27 mouse cellular contexts compared by ENCODE assay signal in the genomic region with DNA sequence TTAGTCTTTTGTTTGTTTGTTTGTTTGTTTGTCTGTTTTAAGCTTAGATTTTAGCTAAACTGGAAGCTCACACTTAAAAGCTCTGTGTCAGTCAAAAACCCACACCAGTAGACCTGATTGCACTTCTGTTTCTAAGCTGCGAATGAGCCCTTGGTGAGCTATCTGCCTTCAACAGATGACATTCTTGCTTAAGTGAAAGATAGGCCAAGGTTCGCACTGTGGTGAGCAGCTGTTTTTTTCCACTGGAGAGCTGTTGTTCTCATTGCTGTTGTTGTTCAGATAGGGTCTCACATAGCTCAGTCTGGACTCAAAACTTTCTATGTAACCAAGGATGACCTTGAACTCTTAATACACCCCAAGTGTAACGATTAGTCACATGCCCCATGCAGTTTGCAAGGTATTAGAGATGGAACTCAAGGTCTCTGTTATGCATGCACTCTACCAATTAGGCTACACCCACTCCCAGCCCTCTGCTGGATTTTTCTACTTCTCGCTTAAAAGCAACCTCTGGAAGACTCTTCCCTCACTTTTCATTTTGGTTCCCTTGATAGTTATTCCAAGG. TPM values are rescaled to one million over a fixed set of nuclear protein-coding genes. Genes with fewer than 3 reads are reported as not detected.
DNase-seq lines count a peak whose midpoint lies in the region; ATAC-seq lines count a peak whose summit lies in the region.
"Had no signal": no experiment of that assay in that cellular context is flagged by ENCODE, and none has a peak within 500 bp of the region (broad histone marks: within the 10 kb centered on the region; RNA-seq: fewer than 3 reads in every experiment).

No protein-coding gene starts in this region.

- peak; percentile 56 for ATAC-seq in liver, embryonic 11.5 days (replicated peaks; ENCODE audit: low FRiP score)
- ATAC-seq: CD4-positive, CD25-positive, alpha-beta regulatory T cell, adult 4 months; intestine, embryonic 15.5 days had no signal

- peak overlapping the region; percentile 30; the same call in 1 of the 2 replicates for H3K27ac ChIP-seq in liver, embryonic 11.5 days (ENCODE audit: low read depth, low read length)
- H3K27ac ChIP-seq: embryonic facial prominence, embryonic 10.5 days; gastrocnemius, adult 2 months; hindbrain, embryonic 15.5 days; intestine, embryonic 15.5 days; midbrain, embryonic 10.5 days had no signal

- no peaks in the 10 kb centered on the region for H3K27me3 ChIP-seq in liver, embryonic 11.5 days (replicated peaks; ENCODE audit: control insufficient read depth, insufficient read depth, low read length)
- H3K27me3 ChIP-seq: hindbrain, embryonic 15.5 days; intestine, embryonic 15.5 days had no signal

- no peak overlapping the region; the same call in 1 of the 2 replicates for H3K4me2 ChIP-seq in liver, embryonic 11.5 days
- H3K4me2 ChIP-seq: hindbrain, embryonic 15.5 days; intestine, embryonic 15.5 days had no signal

- H3K36me3 ChIP-seq in liver, embryonic 11.5 days (ENCODE audit: control insufficient read depth, insufficient read depth, low read length), result peaks cover 1% of the 10 kb centered on the region; the same call in 1 of the 2 replicates
- H3K36me3 ChIP-seq: hindbrain, embryonic 15.5 days; intestine, embryonic 15.5 days had no signal

- 48% methylated on average over 4 of the region's 4 CpGs for WGBS in liver, embryonic 11.5 days

- H3K4me1 ChIP-seq in liver, embryonic 11.5 days (replicated peaks; ENCODE audit: control insufficient read depth, insufficient read depth, low read length), result peaks cover 31% of the 10 kb centered on the region
- H3K4me1 ChIP-seq: hindbrain, embryonic 15.5 days; intestine, embryonic 15.5 days had no signal

- H3K4me3 ChIP-seq in liver, embryonic 11.5 days (ENCODE audit: low read depth, low read length), result no peak overlapping the region
- H3K4me3 ChIP-seq: embryonic facial prominence, embryonic 10.5 days; gastrocnemius, adult 2 months; hindbrain, embryonic 15.5 days; intestine, embryonic 15.5 days; midbrain, embryonic 10.5 days had no signal

- no peaks in the 10 kb centered on the region for H3K9me3 ChIP-seq in liver, embryonic 11.5 days (ENCODE audit: control insufficient read depth, low read length)
- H3K9me3 ChIP-seq: embryonic facial prominence, embryonic 10.5 days; G1E; hindbrain, embryonic 15.5 days; intestine, embryonic 15.5 days; midbrain, embryonic 10.5 days had no signal

- H3K9ac ChIP-seq in liver, embryonic 11.5 days (ENCODE audit: low read depth, low read length), result no peak overlapping the region
- H3K9ac ChIP-seq: hindbrain, embryonic 15.5 days; intestine, embryonic 15.5 days had no signal

- peak; percentile 40 for DNase-seq in adrenal gland, adult 2 months
- DNase-seq in adrenal gland, postnatal 25 days, result no peak
- DNase-seq in ovary, adult 18-20 months (ENCODE audit: low spot score), result peak; percentile 16
- DNase-seq in ovary, postnatal 36 days (ENCODE audit: low spot score), result no peak
- no peak for DNase-seq in liver, embryonic 11.5 days (ENCODE audit: low spot score)
- DNase-seq in right cerebral cortex, adult 2 months (ENCODE audit: low spot score in 2 of 2), result no peak
- no peak for DNase-seq in spleen, adult 12 weeks (ENCODE audit: low spot score)
- no peak for DNase-seq in urinary bladder, adult 18-20 months (ENCODE audit: low spot score in 2 of 2)
- DNase-seq: adrenal gland, postnatal 14 days; cerebellum, adult 2 months; cerebellum, postnatal 36 days; gastrocnemius, adult 2 months; heart, adult 18-20 months; heart, postnatal 14 days; kidney, adult 9 months; kidney, postnatal 36 days; lung, adult 18-20 months; lung, postnatal 36 days; right cerebral cortex, adult 18-20 months; spleen, adult 18-20 months; thymus, postnatal 4 days had no signal

RNA-seq across cellular contexts. Expression of a gene that starts 3.9 kb away (rescaled TPM):
- total RNA-seq in adrenal gland, adult 2 months (2021), result 10 to 100 TPM; 57.4 to 72.4 TPM
- polyA plus RNA-seq in adrenal gland, adult 2 months (2012; rRNA removed), result 108 and 109 TPM in 2 replicates
- total RNA-seq in adrenal gland, postnatal 25 days (2021), result 91.8 and 107 TPM in 2 replicates
- 50.7 and 50.8 TPM in 2 replicates for polyA plus RNA-seq in liver, embryonic 11.5 days (2014; fragmentation: Nextera tagmentation; extraction: Ambion mirVana)

Comparison
In these comparisons a context has a peak if more than half of its experiments do, and no peak if none do; other contexts are left out.
1. DNase-seq: peak in adrenal gland, adult 2 months (single experiment) and ovary, adult 18-20 months (single experiment); none in adrenal gland, postnatal 25 days (single experiment), ovary, postnatal 36 days (single experiment), liver, embryonic 11.5 days (single experiment), right cerebral cortex, adult 2 months (0 of 2), spleen, adult 12 weeks (single experiment) and urinary bladder, adult 18-20 months (0 of 2).